In the genomic region with DNA sequence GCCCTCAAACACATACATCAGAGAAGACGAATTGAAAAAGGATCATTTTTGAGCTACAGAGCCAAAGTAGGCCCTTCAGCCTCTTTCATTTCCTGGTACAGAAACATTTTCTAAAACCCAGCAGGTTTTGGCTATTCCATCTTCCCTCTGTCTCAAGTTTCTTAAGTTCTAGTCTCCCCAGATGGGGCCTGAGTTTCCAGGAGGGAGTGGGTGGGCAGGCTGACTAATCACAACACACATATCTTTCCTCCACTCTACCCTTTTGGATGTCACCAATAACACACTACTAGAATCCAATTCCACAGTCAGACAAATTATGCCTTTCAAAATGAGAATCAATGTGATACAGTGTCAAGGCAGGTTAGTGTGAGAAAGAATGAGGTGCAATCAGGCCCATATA, we compare ENCODE assay signal across 22 mouse cellular contexts. TPM values are rescaled to one million over a fixed set of nuclear protein-coding genes. Genes with fewer than 3 reads are reported as not detected.
"Had no signal": no experiment of that assay in that cellular context is flagged by ENCODE, and none has a peak within 500 bp of the region (broad histone marks: within the 10 kb centered on the region; RNA-seq: fewer than 3 reads in every experiment).

No protein-coding gene starts in this region.

- H3K4me3 ChIP-seq: kidney, embryonic 15.5 days; liver, embryonic 15.5 days; midbrain, embryonic 13.5 days; neural tube, embryonic 15.5 days; stomach, embryonic 15.5 days had no signal

- DNase-seq: kidney, adult 2 months; kidney, postnatal 25 days; lung, adult 2 months; lung, postnatal 36 days; thymus, postnatal 36 days had no signal

- H3K27ac ChIP-seq: kidney, embryonic 15.5 days; liver, embryonic 15.5 days; midbrain, embryonic 13.5 days; neural tube, embryonic 15.5 days; stomach, embryonic 15.5 days had no signal

- ATAC-seq: intestine, embryonic 16.5 days; lung, postnatal 0 days; midbrain, embryonic 13.5 days had no signal

RNA-seq across cellular contexts. Expression of gene Gm10961, which starts 52.5 kb away (rescaled TPM):
- total RNA-seq: layer of hippocampus, postnatal 25 days; left cerebral cortex, postnatal 36 days; megakaryocyte progenitor cell, adult 5-6 weeks; midbrain, postnatal 0 days had no signal
- polyA plus RNA-seq: intestine, embryonic 16.5 days; kidney, adult 2 months; kidney, embryonic 15.5 days; limb, embryonic 14.5 days; liver, embryonic 11.5 days; liver, embryonic 15.5 days; lung, adult 2 months; lung, postnatal 0 days; midbrain, embryonic 13.5 days; midbrain, postnatal 0 days; neural tube, embryonic 11.5 days; neural tube, embryonic 15.5 days; spleen, adult 2 months; stomach, embryonic 15.5 days; testis, adult 2 months; thymus, postnatal 0 days had no signal
